Mouse (Mus musculus): ENCODE results near the gene Olfr5. TPM values are rescaled to one million over a fixed set of nuclear protein-coding genes. Genes with fewer than 3 reads are reported as not detected.

The Olfr5 gene
- polyA plus RNA-seq, 1 experiment: not detected

DNA sequence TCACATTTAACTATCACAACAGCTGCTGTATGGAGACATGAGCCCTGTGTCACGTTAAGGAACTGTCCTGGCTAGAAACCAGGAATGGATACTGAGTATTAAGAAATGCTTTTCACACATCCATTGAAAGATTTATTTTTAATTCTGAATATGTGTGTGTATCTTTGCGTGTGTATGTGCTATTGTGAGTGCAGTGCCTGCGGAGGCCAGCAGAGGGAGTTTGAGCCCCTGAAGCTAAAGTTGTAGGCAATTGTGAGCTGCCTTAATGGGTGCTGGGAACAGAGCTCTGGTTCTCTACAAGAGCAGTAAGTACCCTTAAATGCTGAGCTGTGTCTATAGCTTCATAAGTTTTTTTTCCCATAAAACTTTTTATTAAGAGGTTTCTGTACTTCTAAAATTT, 57.4 kb downstream of the Olfr5 start:
- Histone ChIP-seq H3K4me3 (ENCODE audit: control insufficient read depth, insufficient read depth, low read length) (no peak overlapping the region), H3K27me3 (ENCODE audit: control insufficient read depth, insufficient read depth, low read length) (no peaks in the 10 kb centered on the region), H3K36me3 (ENCODE audit: control insufficient read depth, insufficient read depth, low read length) (no peaks in the 10 kb centered on the region), H3K27ac (ENCODE audit: control insufficient read depth, insufficient read depth, low read length) (no peak overlapping the region), H3K4me1 (replicated peaks; ENCODE audit: control insufficient read depth, insufficient read depth, low read length) (no peaks in the 10 kb centered on the region)
- TF ChIP-seq POLR2A (IDR thresholded peaks at IDR 0.05; ENCODE audit: control insufficient read depth, extremely low read depth, insufficient read depth, low read length, poor library complexity) (no peak), CTCF (IDR thresholded peaks at IDR 0.05; ENCODE audit: borderline replicate concordance, control insufficient read depth, extremely low read depth, insufficient read depth, low read length, poor library complexity) (no peak)
- WGBS: 83% methylated on average over 3 of the region's 3 CpGs
- DNase-seq: no peak

Other genes with a start within 250 kb of the Olfr5 start
- not detected in 2 replicates for gene Epp13, start 234.2 kb downstream of the Olfr5 start, polyA plus RNA-seq (2012; rRNA removed)
- 2.4 and 2.9 TPM in 2 replicates for gene Zfp667, start 200.4 kb downstream of the Olfr5 start, polyA plus RNA-seq (2012; rRNA removed)
- gene Zfp583, start 155.7 kb downstream of the Olfr5 start, polyA plus RNA-seq (2012; rRNA removed): 0.82 and 0.99 TPM in 2 replicates
- gene Gm3854, start 143.2 kb downstream of the Olfr5 start, polyA plus RNA-seq (2012; rRNA removed): 0.18 and 0.22 TPM in 2 replicates
- 0.50 and 0.53 TPM in 2 replicates for gene Zfp78, start 123.7 kb downstream of the Olfr5 start, polyA plus RNA-seq (2012; rRNA removed)
- gene Zfp28, start 103.6 kb downstream of the Olfr5 start, polyA plus RNA-seq (2012; rRNA removed): 1.4 and 2.4 TPM in 2 replicates
- gene Smim17, start 88.2 kb downstream of the Olfr5 start, polyA plus RNA-seq (2012; rRNA removed): not detected in 2 replicates
- 0.04 TPM in 1 of 2 replicates, not detected in the other for gene Gm20715, start 76.7 kb downstream of the Olfr5 start, polyA plus RNA-seq (2012; rRNA removed)
- gene Olfr1344, start 48.3 kb downstream of the Olfr5 start, polyA plus RNA-seq (2012; rRNA removed): 0.09 and 0.13 TPM in 2 replicates
- not detected in 2 replicates for gene Olfr1336, start 30.8 kb downstream of the Olfr5 start, polyA plus RNA-seq (2012; rRNA removed)
- not detected in 2 replicates for gene Olfr1346, start 19.8 kb downstream of the Olfr5 start, polyA plus RNA-seq (2012; rRNA removed)
- not detected in 2 replicates for gene Olfr1347, start 12.8 kb upstream of the Olfr5 start, polyA plus RNA-seq (2012; rRNA removed)
- not detected in 2 replicates for gene Olfr1348, start 21.8 kb upstream of the Olfr5 start, polyA plus RNA-seq (2012; rRNA removed)
- gene Olfr1349, start 36.0 kb upstream of the Olfr5 start, polyA plus RNA-seq (2012; rRNA removed): 0.27 and 0.28 TPM in 2 replicates
- gene Olfr1350, start 77.9 kb upstream of the Olfr5 start, polyA plus RNA-seq (2012; rRNA removed): not detected in 2 replicates
- gene Zim1, start 209.5 kb upstream of the Olfr5 start, polyA plus RNA-seq (2012; rRNA removed): 0.05 and 0.15 TPM in 2 replicates
- gene Peg3, start 243.5 kb upstream of the Olfr5 start, polyA plus RNA-seq (2012; rRNA removed): 0.60 and 1.0 TPM in 2 replicates
- not detected in 2 replicates for gene Usp29, start 243.6 kb upstream of the Olfr5 start, polyA plus RNA-seq (2012; rRNA removed)

Measured in thymus, adult 2 months (tissue).